Comparison of ENCODE assay signal across 24 mouse cellular contexts in genomic region chr2:126041237-126041636, GRCm38 (mm10). TPM values are rescaled to one million over a fixed set of nuclear protein-coding genes. Genes with fewer than 3 reads are reported as not detected.
A peak's percentile ranks its signal among the peaks of the same experiment; 100 is the strongest.
DNase-seq lines count a peak whose midpoint lies in the region; ATAC-seq and TF ChIP-seq lines count a peak whose summit lies in the region.
"Had no signal": no experiment of that assay in that cellular context is flagged by ENCODE, and none has a peak within 500 bp of the region (broad histone marks: within the 10 kb centered on the region; RNA-seq: fewer than 3 reads in every experiment).

No protein-coding gene starts in this region.

- 90% methylated on average over 6 of the region's 6 CpGs for WGBS in midbrain, embryonic 11.5 days
- 86% methylated on average over 6 of the region's 6 CpGs for WGBS in midbrain, postnatal 0 days

- DNase-seq in gastrocnemius, adult 2 months = peak; percentile 26
- no peak for DNase-seq in gastrocnemius, postnatal 10 days
- DNase-seq in midbrain, embryonic 11.5 days (ENCODE audit: low spot score, missing footprints) = peak; percentile 73
- DNase-seq in midbrain, postnatal 0 days (ENCODE audit: low spot score) = no peak
- no peak for DNase-seq in embryo, embryonic 9.5 days (ENCODE audit: extremely low spot score)
- DNase-seq: adrenal gland, adult 2 months; adrenal gland, postnatal 10 days; adrenal gland, postnatal 25 days; cerebellum, adult 11 months; cerebellum, adult 18-20 months; cerebellum, adult 8-10 months; cerebellum, adult 9-11 months; cerebellum, postnatal 14 days; cerebellum, postnatal 36 days; embryo, embryonic 11 days; forebrain, postnatal 0 days had no signal

- no peak overlapping the region for H3K4me2 ChIP-seq in midbrain, embryonic 11.5 days
- no peak overlapping the region for H3K4me2 ChIP-seq in midbrain, postnatal 0 days (ENCODE audit: low read depth, low read length, poor library complexity, severe bottlenecking)
- no peak overlapping the region for H3K4me2 ChIP-seq in myocyte (ENCODE audit: low read depth)
- H3K4me2 ChIP-seq: embryonic facial prominence, embryonic 13.5 days; forebrain, embryonic 12.5 days; forebrain, embryonic 15.5 days had no signal

- no peak for TF ChIP-seq CTCF in gastrocnemius, adult 2 months (IDR thresholded peaks at IDR 0.05)
- TF ChIP-seq CTCF in midbrain, postnatal 0 days (IDR thresholded peaks at IDR 0.05) = no peak

- no peak overlapping the region for H3K9ac ChIP-seq in midbrain, embryonic 11.5 days (ENCODE audit: low read length)
- no peak overlapping the region for H3K9ac ChIP-seq in midbrain, postnatal 0 days (replicated peaks; ENCODE audit: low read length, poor library complexity, severe bottlenecking)
- H3K9ac ChIP-seq: embryonic facial prominence, embryonic 13.5 days; forebrain, embryonic 12.5 days; forebrain, embryonic 15.5 days; forebrain, postnatal 0 days had no signal

- TF ChIP-seq POLR2A in myocyte (IDR thresholded peaks at IDR 0.05; ENCODE audit: insufficient read length, low read depth) = no peak

- peak overlapping the region; percentile 13; the same call in 1 of the 2 replicates for H3K4me3 ChIP-seq in gastrocnemius, adult 2 months
- H3K4me3 ChIP-seq in midbrain, embryonic 11.5 days (ENCODE audit: low read depth, low read length) = no peak overlapping the region
- H3K4me3 ChIP-seq in midbrain, postnatal 0 days (ENCODE audit: low read depth, low read length) = no peak overlapping the region
- H3K4me3 ChIP-seq in myocyte = no peak overlapping the region
- H3K4me3 ChIP-seq: embryonic facial prominence, embryonic 13.5 days; erythroblast, embryonic 14.5 days; forebrain, embryonic 10.5 days; forebrain, embryonic 12.5 days; forebrain, embryonic 15.5 days had no signal

- no peaks in the 10 kb centered on the region for H3K36me3 ChIP-seq in midbrain, embryonic 11.5 days (ENCODE audit: control insufficient read depth, insufficient read depth, low read length)
- H3K36me3 ChIP-seq in midbrain, postnatal 0 days (ENCODE audit: insufficient read depth, low read length) = no peaks in the 10 kb centered on the region
- no peaks in the 10 kb centered on the region for H3K36me3 ChIP-seq in myocyte (ENCODE audit: control insufficient read depth, insufficient read depth)
- H3K36me3 ChIP-seq: embryonic facial prominence, embryonic 13.5 days; forebrain, embryonic 10.5 days; forebrain, embryonic 12.5 days; forebrain, embryonic 15.5 days had no signal

- H3K27me3 ChIP-seq in midbrain, embryonic 11.5 days (ENCODE audit: control insufficient read depth, insufficient read depth, low read length) = no peaks in the 10 kb centered on the region
- no peaks in the 10 kb centered on the region for H3K27me3 ChIP-seq in midbrain, postnatal 0 days (ENCODE audit: insufficient read depth, low read length)
- no peaks in the 10 kb centered on the region for H3K27me3 ChIP-seq in myocyte (ENCODE audit: control insufficient read depth, insufficient read depth, insufficient read length)
- H3K27me3 ChIP-seq: embryonic facial prominence, embryonic 13.5 days; forebrain, embryonic 12.5 days; forebrain, embryonic 15.5 days had no signal

- ATAC-seq in midbrain, embryonic 11.5 days (ENCODE audit: low FRiP score) = no peak
- no peak for ATAC-seq in midbrain, postnatal 0 days (ENCODE audit: low FRiP score)
- ATAC-seq: forebrain, embryonic 15.5 days; forebrain, postnatal 0 days had no signal

- peak overlapping the region; percentile 17; the same call in 1 of the 2 replicates for H3K27ac ChIP-seq in gastrocnemius, adult 2 months
- H3K27ac ChIP-seq in midbrain, embryonic 11.5 days (ENCODE audit: low read depth, low read length) = no peak overlapping the region
- H3K27ac ChIP-seq in midbrain, postnatal 0 days (ENCODE audit: low read depth, low read length) = no peak overlapping the region
- H3K27ac ChIP-seq: embryonic facial prominence, embryonic 13.5 days; forebrain, embryonic 10.5 days; forebrain, embryonic 12.5 days; forebrain, embryonic 15.5 days had no signal

- H3K9me3 ChIP-seq in midbrain, embryonic 11.5 days (ENCODE audit: control insufficient read depth, low read length) = no peaks in the 10 kb centered on the region
- H3K9me3 ChIP-seq in midbrain, postnatal 0 days (ENCODE audit: low read length) = no peaks in the 10 kb centered on the region
- H3K9me3 ChIP-seq: embryonic facial prominence, embryonic 13.5 days; forebrain, embryonic 10.5 days; forebrain, embryonic 12.5 days; forebrain, embryonic 15.5 days had no signal

- intact Hi-C loops in gastrocnemius, adult 2 months (cut with DNase I) = no loop called here

- H3ac ChIP-seq in myocyte (ENCODE audit: control insufficient read depth, insufficient read length) = no peak overlapping the region

- no peaks in the 10 kb centered on the region for H3K79me2 ChIP-seq in myocyte (ENCODE audit: control insufficient read depth, insufficient read depth)

- no peaks in the 10 kb centered on the region for H3K4me1 ChIP-seq in midbrain, embryonic 11.5 days (ENCODE audit: control insufficient read depth, insufficient read depth, low read length)
- H3K4me1 ChIP-seq in midbrain, postnatal 0 days (ENCODE audit: insufficient read depth, low read length) = no peaks in the 10 kb centered on the region
- H3K4me1 ChIP-seq: embryonic facial prominence, embryonic 13.5 days; forebrain, embryonic 15.5 days had no signal

TF ChIP-seq in myocyte, 11 proteins besides CTCF, POLR2A, EP300 and RAD21:
- TF ChIP-seq MYOD1 (IDR thresholded peaks at IDR 0.05; ENCODE audit: control insufficient read depth in 1 of 3, insufficient read length in 2 of 3, low read depth in 2 of 3) (peak in 2 of 3 experiments; percentile 40 to 69), REST (IDR thresholded peaks at IDR 0.05; ENCODE audit: insufficient read depth, insufficient read length) (no peak), SRF (IDR thresholded peaks at IDR 0.05; ENCODE audit: control insufficient read depth, insufficient read length, low read depth) (no peak)

RNA-seq across cellular contexts. Expression of gene Fgf7, which starts 6.8 kb away (rescaled TPM):
- total RNA-seq in gastrocnemius, adult 2 months (2021) = 1 to 10 TPM; 4.2 TPM
- total RNA-seq in gastrocnemius, postnatal 10 days (2021) = 1 to 10 TPM; 6.1 to 7.8 TPM
- 0.37 and 0.57 TPM in 2 replicates for polyA plus RNA-seq in midbrain, embryonic 11.5 days (2014; fragmentation: Nextera tagmentation; extraction: Ambion mirVana)
- total RNA-seq in midbrain, postnatal 0 days (2014; rRNA removed) = 1.5 and 3.3 TPM in 2 replicates
- polyA plus RNA-seq in midbrain, postnatal 0 days (2015; fragmentation: Nextera tagmentation; extraction: Ambion mirVana) = 0.41 and 0.45 TPM in 2 replicates
- polyA plus RNA-seq in myocyte (2012; fragmentation: generic; extraction: Trizol) = 2.4 TPM
- total RNA-seq: common myeloid progenitor, adult 5-6 weeks; MEL had no signal
- polyA plus RNA-seq: erythroblast, embryonic 14.5 days had no signal

Comparison
In these comparisons a context has a peak if more than half of its experiments do, and no peak if none do; other contexts are left out.
1. DNase-seq: peak in gastrocnemius, adult 2 months (single experiment) and midbrain, embryonic 11.5 days (single experiment); none in gastrocnemius, postnatal 10 days (single experiment), midbrain, postnatal 0 days (single experiment) and embryo, embryonic 9.5 days (single experiment).